Mouse (Mus musculus) heart, postnatal 25 days (tissue): ENCODE results near the gene Osbpl10. TPM values are rescaled to one million over a fixed set of nuclear protein-coding genes. Genes with fewer than 3 reads are reported as not detected.

Source experiments
- DNase-seq: peaks from one replicate; pipeline ENCODE4 v3.0.0; 2022; ENCODE audit warnings: low spot score
- intact Hi-C: fragments of 180-260 bp; cut with DNase I; formaldehyde crosslinking; loops from one replicate; pipeline ENCODE4 v1.15.1; 2025
- total RNA-seq, 2 experiments: library from RNA; stranded (reverse); gene quantifications; 2 replicates each; pipeline ENCODE4 v1.2.3; 2021

The Osbpl10 gene
- total RNA-seq, 2 experiments from 2014 or later = 3.4 to 3.5 TPM

- DNase-seq = no peak
- intact Hi-C loops = no loop called here
Observed at GRCm38 (mm10) chr9:115201264-115201663, 222.9 kb downstream of the Osbpl10 start.

GRCm38 (mm10) chr9:115203136-115203535 lies 224.8 kb downstream of the Osbpl10 start:
- intact Hi-C loops = no loop called here
- DNase-seq = no peak

GRCm38 (mm10) chr9:115205491-115205890 lies 227.1 kb downstream of the Osbpl10 start:
- DNase-seq = no peak
- intact Hi-C loops = no loop called here

- intact Hi-C loops = no loop called here
- DNase-seq = no peak
Observed at GRCm38 (mm10) chr9:115206219-115206618, 227.8 kb downstream of the Osbpl10 start.

- DNase-seq = no peak
- intact Hi-C loops = no loop called here
Observed at GRCm38 (mm10) chr9:115209737-115210136, 231.4 kb downstream of the Osbpl10 start.

GRCm38 (mm10) chr9:115210535-115210934 lies 232.2 kb downstream of the Osbpl10 start:
- no peak for DNase-seq
- intact Hi-C loops = no loop called here

- intact Hi-C loops = no loop called here
- DNase-seq = no peak
Observed at GRCm38 (mm10) chr9:115213755-115214264, 235.4 kb downstream of the Osbpl10 start.

GRCm38 (mm10) chr9:115214572-115215571 lies 236.5 kb downstream of the Osbpl10 start:
- intact Hi-C loops = no loop called here

GRCm38 (mm10) chr9:115215830-115216701 lies 237.7 kb downstream of the Osbpl10 start:
- DNase-seq = no peak
- intact Hi-C loops = no loop called here

More at GRCm38 (mm10) chr9:115214572-115215571, 236.5 kb downstream of the Osbpl10 start:
- DNase-seq = no peak

- no peak for DNase-seq
- intact Hi-C loops = no loop called here
Observed at GRCm38 (mm10) chr9:115217984-115218383, 239.6 kb downstream of the Osbpl10 start.

- intact Hi-C loops = loop anchor here (10.0 kb wide), 1 partner anchor 126 kb away; no protein-coding TSS in a partner anchor
- DNase-seq = no peak
Observed at GRCm38 (mm10) chr9:115220466-115220865, 242.1 kb downstream of the Osbpl10 start.

GRCm38 (mm10) chr9:115221265-115221664 lies 242.9 kb downstream of the Osbpl10 start:
- DNase-seq = no peak
- intact Hi-C loops = loop anchor here (10.0 kb wide), 1 partner anchor 126 kb away; no protein-coding TSS in a partner anchor

GRCm38 (mm10) chr9:115224744-115225354 lies 246.5 kb downstream of the Osbpl10 start:
- no peak for DNase-seq
- intact Hi-C loops = loop anchor here (10.0 kb wide), 1 partner anchor 130 kb away; no protein-coding TSS in a partner anchor

- no peak for DNase-seq
- intact Hi-C loops = loop anchor here (10.0 kb wide), 1 partner anchor 134 kb away; no protein-coding TSS in a partner anchor
Observed at GRCm38 (mm10) chr9:115229145-115229544, 250.8 kb downstream of the Osbpl10 start.

- intact Hi-C loops = loop anchor here (10.0 kb wide), 1 partner anchor 135 kb away; no protein-coding TSS in a partner anchor
- DNase-seq = no peak
Observed at GRCm38 (mm10) chr9:115229676-115230075, 251.3 kb downstream of the Osbpl10 start.

- DNase-seq = no peak
- intact Hi-C loops = no loop called here
Observed at GRCm38 (mm10) chr9:115230141-115230540, 251.8 kb downstream of the Osbpl10 start.

GRCm38 (mm10) chr9:115231476-115231875 lies 253.1 kb downstream of the Osbpl10 start:
- intact Hi-C loops = no loop called here
- no peak for DNase-seq

GRCm38 (mm10) chr9:115233721-115234120 lies 255.4 kb downstream of the Osbpl10 start:
- DNase-seq = no peak
- intact Hi-C loops = no loop called here

GRCm38 (mm10) chr9:115234561-115234960 lies 256.2 kb downstream of the Osbpl10 start:
- DNase-seq = no peak
- intact Hi-C loops = no loop called here
